Mouse (Mus musculus) thymus, adult 2 months (tissue): ENCODE data around the gene Kif6. TPM values are rescaled to one million over a fixed set of nuclear protein-coding genes. Genes with fewer than 3 reads are reported as not detected.

Experiments
- DNase-seq: peaks from one replicate; pipeline ENCODE4 v3.0.0; 2021
- H3K27ac ChIP-seq: fragments of 200-500 bp; 2 replicates; pipeline ENCODE4 v1.5.1; 2012; ENCODE audit warnings: low read length, control low read depth; ENCODE audit not compliant: control insufficient read depth, insufficient read depth
- H3K27me3 ChIP-seq: fragments of 200-500 bp; 2 replicates; pipeline ENCODE4 v1.6.1; 2012; ENCODE audit warnings: mild to moderate bottlenecking, low read length, moderate library complexity, mixed read lengths; ENCODE audit not compliant: control insufficient read depth, insufficient read depth
- H3K36me3 ChIP-seq: fragments of 200-500 bp; 2 replicates; pipeline ENCODE4 v1.6.1; 2012; ENCODE audit warnings: mild to moderate bottlenecking, low read length, moderate library complexity; ENCODE audit not compliant: control insufficient read depth, insufficient read depth
- H3K4me1 ChIP-seq: fragments of 200-500 bp; replicated peaks from 2 replicates; pipeline ENCODE4 v1.6.1; 2012; ENCODE audit warnings: low read length; ENCODE audit not compliant: control insufficient read depth, insufficient read depth
- H3K4me3 ChIP-seq: fragments of 200-500 bp; 2 replicates; pipeline ENCODE4 v1.5.1; 2012; ENCODE audit warnings: mild to moderate bottlenecking, low read length, control low read depth, moderate library complexity; ENCODE audit not compliant: control insufficient read depth, insufficient read depth
- CTCF ChIP-seq: fragments of 200-500 bp; IDR thresholded peaks from 2 replicates; pipeline ENCODE4 v1.5.1; 2012; ENCODE audit warnings: mild to moderate bottlenecking, control low read depth, low read length, moderate library complexity, borderline replicate concordance; ENCODE audit not compliant: control insufficient read depth, poor library complexity, insufficient read depth; ENCODE audit errors: extremely low read depth
- POLR2A ChIP-seq: fragments of 200-500 bp; IDR thresholded peaks from 2 replicates; pipeline ENCODE4 v1.6.1; 2012; ENCODE audit warnings: mild to moderate bottlenecking, low read length, control low read depth, moderate library complexity; ENCODE audit not compliant: control insufficient read depth, poor library complexity, insufficient read depth; ENCODE audit errors: extremely low read depth
- WGBS: fragments of 180-500 bp; shearing (Covaris S2); methylation state at CpG from one replicate; pipeline ENCODE4 v1.1.7; 2018; 5-methylcytosine and 5-hydroxymethylcytosine counted together
- polyA plus RNA-seq: library from polyadenylated mRNA; depleted of rRNA; stranded (reverse); fragments of >200 nt; gene quantifications from 2 replicates; pipeline ENCODE4 v1.2.3, GENCODE M21; 2012

The Kif6 gene
- polyA plus RNA-seq, 1 experiment = 0.54 TPM

GRCm38 (mm10) chr17:49750889-49751324 is 136.0 kb downstream of the Kif6 start:
- no peak for TF ChIP-seq CTCF
- TF ChIP-seq POLR2A = no peak
- H3K4me1 ChIP-seq = no peaks in the 10 kb centered on the region
- no peak overlapping the region for H3K27ac ChIP-seq
- DNase-seq = no peak
- WGBS = 59% methylated on average over 6 of the region's 6 CpGs
- H3K27me3 ChIP-seq = no peaks in the 10 kb centered on the region
- no peak overlapping the region for H3K4me3 ChIP-seq
- H3K36me3 ChIP-seq = no peaks in the 10 kb centered on the region

GRCm38 (mm10) chr17:49753874-49754273 is 138.9 kb downstream of the Kif6 start:
- Histone ChIP-seq H3K4me3 (no peak overlapping the region), H3K36me3 (no peaks in the 10 kb centered on the region), H3K27ac (no peak overlapping the region), H3K4me1 (no peaks in the 10 kb centered on the region), H3K27me3 (no peaks in the 10 kb centered on the region)
- WGBS = 93% methylated on average over 7 of the region's 7 CpGs
- DNase-seq = no peak
- no peak for TF ChIP-seq CTCF
- TF ChIP-seq POLR2A = no peak

GRCm38 (mm10) chr17:49756862-49757261 is 141.9 kb downstream of the Kif6 start:
- Histone ChIP-seq H3K4me3 (no peak overlapping the region), H3K27ac (no peak overlapping the region), H3K27me3 (no peaks in the 10 kb centered on the region), H3K4me1 (no peaks in the 10 kb centered on the region), H3K36me3 (no peaks in the 10 kb centered on the region)
- TF ChIP-seq POLR2A (no peak), CTCF (no peak)
- WGBS = 89% methylated on average over 19 of the region's 19 CpGs
- no peak for DNase-seq

GRCm38 (mm10) chr17:49759047-49759446 is 144.1 kb downstream of the Kif6 start:
- no peaks in the 10 kb centered on the region for H3K36me3 ChIP-seq

GRCm38 (mm10) chr17:49761260-49761659 is 146.3 kb downstream of the Kif6 start:
- TF ChIP-seq CTCF (no peak), POLR2A (no peak)
- H3K27ac ChIP-seq = no peak overlapping the region
- no peaks in the 10 kb centered on the region for H3K4me1 ChIP-seq
- no peak for DNase-seq
- WGBS = 79% methylated on average over 11 of the region's 11 CpGs
- no peaks in the 10 kb centered on the region for H3K27me3 ChIP-seq
- H3K36me3 ChIP-seq = no peaks in the 10 kb centered on the region
- H3K4me3 ChIP-seq = no peak overlapping the region

More at GRCm38 (mm10) chr17:49759047-49759446, 144.1 kb downstream of the Kif6 start:
- no peak overlapping the region for H3K27ac ChIP-seq
- H3K4me1 ChIP-seq = no peaks in the 10 kb centered on the region
- TF ChIP-seq POLR2A = no peak
- H3K4me3 ChIP-seq = no peak overlapping the region
- H3K27me3 ChIP-seq = no peaks in the 10 kb centered on the region
- no peak for DNase-seq
- 81% methylated on average over 4 of the region's 4 CpGs for WGBS

- no peak for TF ChIP-seq CTCF
- 72% methylated on average over 8 of the region's 8 CpGs for WGBS
- H3K4me1 ChIP-seq = no peaks in the 10 kb centered on the region
- no peak overlapping the region for H3K27ac ChIP-seq
- no peaks in the 10 kb centered on the region for H3K27me3 ChIP-seq
- no peak for DNase-seq
- H3K36me3 ChIP-seq = no peaks in the 10 kb centered on the region
- H3K4me3 ChIP-seq = no peak overlapping the region
Measured at GRCm38 (mm10) chr17:49761838-49762237, 146.9 kb downstream of the Kif6 start.

GRCm38 (mm10) chr17:49764963-49765362 is 150.0 kb downstream of the Kif6 start:
- Histone ChIP-seq H3K36me3 (no peaks in the 10 kb centered on the region), H3K4me3 (no peak overlapping the region), H3K4me1 (no peaks in the 10 kb centered on the region), H3K27ac (no peak overlapping the region), H3K27me3 (no peaks in the 10 kb centered on the region)
- 93% methylated on average over 6 of the region's 6 CpGs for WGBS
- no peak for TF ChIP-seq CTCF
- no peak for TF ChIP-seq POLR2A
- DNase-seq = no peak
